Mouse (Mus musculus) cerebellum, adult 11-12 months (tissue): ENCODE measurements around the gene Tesc.

Source experiments
- DNase-seq: peaks from one replicate; pipeline ENCODE4 v3.0.0; 2022

Tesc gene

GRCm38 (mm10) chr5:118078550-118078949, 51.0 kb downstream of the Tesc start:
- DNase-seq, result no peak

- no peak for DNase-seq
These were observed 51.8 kb downstream of the Tesc start for GRCm38 (mm10) chr5:118079354-118079753.

- peak; percentile 15 for DNase-seq
These were observed 52.3 kb downstream of the Tesc start for GRCm38 (mm10) chr5:118079839-118080250.

- peak; percentile 26 for DNase-seq
These were observed 53.9 kb downstream of the Tesc start for GRCm38 (mm10) chr5:118081374-118081949.

- peak; percentile 39 for DNase-seq
These were observed 54.5 kb downstream of the Tesc start for GRCm38 (mm10) chr5:118081996-118082395.

- DNase-seq, result peak; percentile 52
These were observed 55.6 kb downstream of the Tesc start for GRCm38 (mm10) chr5:118083060-118083638.

GRCm38 (mm10) chr5:118084171-118084727, 56.7 kb downstream of the Tesc start:
- peak; percentile 57 for DNase-seq

GRCm38 (mm10) chr5:118085313-118085712, 57.8 kb downstream of the Tesc start:
- peak; percentile 33 for DNase-seq

- no peak for DNase-seq
These were observed 59.4 kb downstream of the Tesc start for GRCm38 (mm10) chr5:118086956-118087355.

- DNase-seq, result peak; percentile 86
These were observed 61.6 kb downstream of the Tesc start for GRCm38 (mm10) chr5:118089102-118089501.

GRCm38 (mm10) chr5:118090101-118090500, 62.6 kb downstream of the Tesc start:
- DNase-seq, result peak; percentile 32

GRCm38 (mm10) chr5:118090837-118091236, 63.3 kb downstream of the Tesc start:
- peak; percentile 50 for DNase-seq

- DNase-seq, result no peak
These were observed 65.9 kb downstream of the Tesc start for GRCm38 (mm10) chr5:118093321-118094035.

GRCm38 (mm10) chr5:118095433-118095832, 67.9 kb downstream of the Tesc start:
- DNase-seq, result no peak

GRCm38 (mm10) chr5:118095849-118096248, 68.3 kb downstream of the Tesc start:
- DNase-seq, result no peak

GRCm38 (mm10) chr5:118096317-118096716, 68.8 kb downstream of the Tesc start:
- DNase-seq, result no peak

- no peak for DNase-seq
These were observed 71.7 kb downstream of the Tesc start for GRCm38 (mm10) chr5:118099069-118099869.

GRCm38 (mm10) chr5:118099870-118100478, 72.4 kb downstream of the Tesc start:
- DNase-seq, result no peak

GRCm38 (mm10) chr5:118105536-118105935, 78.0 kb downstream of the Tesc start:
- DNase-seq, result no peak

GRCm38 (mm10) chr5:118106667-118107066, 79.1 kb downstream of the Tesc start:
- DNase-seq, result no peak

GRCm38 (mm10) chr5:118108124-118108793, 80.7 kb downstream of the Tesc start:
- peak; percentile 95 for DNase-seq
